Mouse (Mus musculus) ES-E14 (cell line): ENCODE measurements at regions not wholly inside any gene's neighbourhood (a gene's known extent, or its start where the extent isn't known, plus 50 kb on each side); places are given as distances from the start of the nearest gene placed in this dataset.
"Not testable (repeated sequence)": the region's sequence is repeated elsewhere in the genome, so short reads cannot be mapped to it uniquely, and the experiment has no call there.

Experiments
- CHD2 ChIP-seq: IDR thresholded peaks from 2 replicates; pipeline ENCODE4 v1.6.1; 2014; ENCODE audit warnings: mild to moderate bottlenecking, low read depth, low read length, inconsistent platforms
- HCFC1 ChIP-seq: IDR thresholded peaks from 2 replicates; pipeline ENCODE4 v1.6.1; 2012; ENCODE audit warnings: low read length, inconsistent platforms, borderline replicate concordance; ENCODE audit not compliant: insufficient read depth
- ZC3H11A ChIP-seq: IDR thresholded peaks from 2 replicates; pipeline ENCODE4 v1.6.1; 2012; ENCODE audit warnings: low read depth, mild to moderate bottlenecking, inconsistent platforms, low read length, borderline replicate concordance
- ZNF384 ChIP-seq: IDR thresholded peaks from 2 replicates; pipeline ENCODE4 v1.6.1; 2012; ENCODE audit warnings: low read depth, low read length, inconsistent platforms

GRCm38 (mm10) chr15:53984006-53984405, 99.3 kb downstream of the Gm7489 start:
- not testable (repeated sequence) for TF ChIP-seq HCFC1, ZNF384, CHD2, ZC3H11A
